Mouse (Mus musculus) fat pad, adult 2 months (tissue): ENCODE results near the gene Map1s.

Experiments used
- DNase-seq: peaks from one replicate; pipeline ENCODE4 v3.0.0-alpha.2; 2011; ENCODE audit warnings: low read depth, low spot score; ENCODE audit errors: extremely low read depth

Map1s gene

GRCm38 (mm10) chr8:70934786-70935185, 29.1 kb downstream of the Map1s start:
- DNase-seq, result no peak

- peak; percentile 89 for DNase-seq
Observed at GRCm38 (mm10) chr8:70937200-70937599, 31.5 kb downstream of the Map1s start.

- DNase-seq, result no peak
Observed at GRCm38 (mm10) chr8:70941478-70941877, 35.7 kb downstream of the Map1s start.

- DNase-seq, result no peak
Observed at GRCm38 (mm10) chr8:70943187-70943586, 37.5 kb downstream of the Map1s start.

- DNase-seq, result no peak
Observed at GRCm38 (mm10) chr8:70949847-70950246, 44.1 kb downstream of the Map1s start.

GRCm38 (mm10) chr8:70960703-70961472, 55.2 kb downstream of the Map1s start:
- DNase-seq, result no peak

- DNase-seq, result peak; percentile 51
Observed at GRCm38 (mm10) chr8:70964159-70964558, 58.4 kb downstream of the Map1s start.

GRCm38 (mm10) chr8:70964861-70965260, 59.1 kb downstream of the Map1s start:
- no peak for DNase-seq
